In genomic region chr7:96170924-96171595, GRCm38 (mm10) we compare ENCODE assay signal across 7 mouse cellular contexts. TPM values are rescaled to one million over a fixed set of nuclear protein-coding genes. Genes with fewer than 3 reads are reported as not detected.
A peak's percentile ranks its signal among the peaks of the same experiment; 100 is the strongest.
DNase-seq lines count a peak whose midpoint lies in the region; ATAC-seq and TF ChIP-seq lines count a peak whose summit lies in the region.

Gene Tenm4 (plus strand): TSS chr7:96171246.

- 34% methylated on average over 14 of the region's 14 CpGs for WGBS in lung, embryonic 15.5 days
- WGBS in embryonic facial prominence, embryonic 15.5 days = 23% methylated on average over 14 of the region's 14 CpGs
- WGBS in stomach, postnatal 0 days = 36% methylated on average over 14 of the region's 14 CpGs

- no peak within 1 kb of the TSS for H3K4me3 ChIP-seq in lung, embryonic 15.5 days
- peak within 1 kb of the TSS; percentile 6; the same call in 1 of the 2 replicates for H3K4me3 ChIP-seq in embryonic facial prominence, embryonic 15.5 days (replicated peaks)
- H3K4me3 ChIP-seq in stomach, postnatal 0 days (ENCODE audit: low read depth, low read length) = no peak within 1 kb of the TSS

- H3K9ac ChIP-seq in lung, embryonic 15.5 days = no peak within 1 kb of the TSS
- H3K9ac ChIP-seq in embryonic facial prominence, embryonic 15.5 days = no peak within 1 kb of the TSS
- H3K9ac ChIP-seq in stomach, postnatal 0 days (ENCODE audit: low read length) = no peak within 1 kb of the TSS

- TF ChIP-seq CTCF in stomach, postnatal 0 days (IDR thresholded peaks at IDR 0.05; ENCODE audit: low read depth) = no peak

- no peak within 1 kb of the TSS for H3K27ac ChIP-seq in lung, embryonic 15.5 days
- H3K27ac ChIP-seq in embryonic facial prominence, embryonic 15.5 days (replicated peaks) = no peak within 1 kb of the TSS; the same call in 1 of the 2 replicates
- no peak within 1 kb of the TSS for H3K27ac ChIP-seq in stomach, postnatal 0 days (replicated peaks)

- no peak for ATAC-seq in lung, embryonic 15.5 days (ENCODE audit: borderline replicate concordance, extremely low read depth, low FRiP score, low TSS enrichment)
- no peak for ATAC-seq in embryonic facial prominence, embryonic 15.5 days (ENCODE audit: insufficient number of reproducible peaks, low FRiP score, low TSS enrichment, low read depth)
- no peak for ATAC-seq in stomach, postnatal 0 days (ENCODE audit: low FRiP score, low TSS enrichment)

- H3K27me3 ChIP-seq in lung, embryonic 15.5 days = no peaks in the 10 kb centered on the region
- no peaks in the 10 kb centered on the region for H3K27me3 ChIP-seq in embryonic facial prominence, embryonic 15.5 days
- no peaks in the 10 kb centered on the region for H3K27me3 ChIP-seq in stomach, postnatal 0 days (ENCODE audit: control insufficient read depth, insufficient read depth, low read length)

- peak within 1 kb of the TSS; percentile 20 for H3K4me2 ChIP-seq in lung, embryonic 15.5 days
- peak within 1 kb of the TSS; percentile 41 for H3K4me2 ChIP-seq in embryonic facial prominence, embryonic 15.5 days (replicated peaks)
- peak within 1 kb of the TSS; percentile 27; the same call in 1 of the 2 replicates for H3K4me2 ChIP-seq in stomach, postnatal 0 days (replicated peaks; ENCODE audit: low read depth)

- no peaks in the 10 kb centered on the region for H3K9me3 ChIP-seq in lung, embryonic 15.5 days
- no peaks in the 10 kb centered on the region for H3K9me3 ChIP-seq in embryonic facial prominence, embryonic 15.5 days (replicated peaks)
- no peaks in the 10 kb centered on the region for H3K9me3 ChIP-seq in stomach, postnatal 0 days (ENCODE audit: control insufficient read depth, low read length)

- no peak for TF ChIP-seq EP300 in stomach, postnatal 0 days (optimal IDR thresholded peaks at IDR 0.05)

- H3K4me1 ChIP-seq in lung, embryonic 15.5 days = peaks cover 25% of the 10 kb centered on the region
- H3K4me1 ChIP-seq in embryonic facial prominence, embryonic 15.5 days = peaks cover 23% of the 10 kb centered on the region
- H3K4me1 ChIP-seq in stomach, postnatal 0 days (replicated peaks; ENCODE audit: control insufficient read depth, insufficient read depth) = peaks cover 5% of the 10 kb centered on the region; the same call in 1 of the 2 replicates

- H3K36me3 ChIP-seq in lung, embryonic 15.5 days = no peaks in the 10 kb centered on the region
- H3K36me3 ChIP-seq in embryonic facial prominence, embryonic 15.5 days = no peaks in the 10 kb centered on the region
- no peaks in the 10 kb centered on the region for H3K36me3 ChIP-seq in stomach, postnatal 0 days (ENCODE audit: control insufficient read depth, insufficient read depth, low read length)

- no peak for DNase-seq in lung, adult 18-20 months
- no peak for DNase-seq in left cerebral cortex, adult 8-10 months (ENCODE audit: low spot score in 2 of 2)
- no peak for DNase-seq in stomach, postnatal 0 days (ENCODE audit: low spot score)
- DNase-seq in right cerebral cortex, postnatal 14 days = no peak
- no peak for DNase-seq in Muller cell, postnatal 12 days (ENCODE audit: inconsistent ontology term)

RNA-seq across cellular contexts. Expression of gene Tenm4, which starts in this region (rescaled TPM):
- polyA plus RNA-seq in lung, embryonic 15.5 days (2015; fragmentation: Nextera tagmentation; extraction: Ambion mirVana) = 20.0 and 22.1 TPM in 2 replicates
- 51.4 and 51.6 TPM in 2 replicates for polyA plus RNA-seq in embryonic facial prominence, embryonic 15.5 days (2015; fragmentation: Nextera tagmentation; extraction: Ambion mirVana)
- 100 to 1,000 TPM; 118 to 143 (median 135) TPM for total RNA-seq in left cerebral cortex, adult 8-10 months (2022)
- 6.9 and 7.2 TPM in 2 replicates for polyA plus RNA-seq in stomach, postnatal 0 days (2015; fragmentation: Nextera tagmentation; extraction: Ambion mirVana)
